Mouse (Mus musculus) spleen, postnatal 4 days (tissue): Measurements from ENCODE around the gene Pou1f1.

Experiments used
- DNase-seq, 2 experiments: peaks; one replicate each; pipeline ENCODE4 v3.0.0; 2022; ENCODE audit warnings: low spot score in 2 of 2

The Pou1f1 gene

DNA sequence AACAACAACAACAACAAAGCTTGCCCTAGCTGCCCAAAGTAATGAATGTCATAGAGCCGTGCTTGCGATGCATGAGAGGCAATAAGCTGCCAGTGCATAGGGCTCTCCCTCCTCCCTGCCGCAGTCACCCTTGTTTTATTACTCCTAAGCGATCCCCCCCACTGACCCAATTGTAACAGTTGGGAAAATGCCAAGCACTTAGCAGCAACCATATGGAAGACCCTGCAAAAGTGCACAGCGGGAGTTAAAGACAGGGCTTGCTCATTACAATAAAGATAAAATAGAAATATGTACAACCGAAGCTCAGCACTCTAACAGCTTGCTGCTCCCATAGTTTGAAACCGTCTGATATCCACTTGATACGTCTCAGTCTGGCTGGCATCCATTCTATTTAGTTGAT, 44.0 kb downstream of the Pou1f1 start:
- DNase-seq: no peak

- DNase-seq: no peak
These were observed 44.6 kb downstream of the Pou1f1 start for GRCm38 (mm10) chr16:65564951-65565350.

GRCm38 (mm10) chr16:65568853-65569252, 48.5 kb downstream of the Pou1f1 start:
- no peak for DNase-seq

- no peak for DNase-seq
These were observed 57.2 kb downstream of the Pou1f1 start for GRCm38 (mm10) chr16:65577298-65578029.
